Mouse (Mus musculus) megakaryocyte, embryonic 14.5 days (primary cell): Measurements from ENCODE around the gene Vsir.

ENCODE experiments used
- FLI1 ChIP-seq: IDR thresholded peaks from 2 replicates; pipeline ENCODE4 v1.6.1; 2012; ENCODE audit warnings: low read length, inconsistent platforms, mixed read lengths
- GATA1 ChIP-seq: IDR thresholded peaks from 3 replicates; pipeline ENCODE4 v1.6.1; 2012; ENCODE audit warnings: mixed read lengths, low read length, inconsistent platforms, borderline replicate concordance

DNA sequence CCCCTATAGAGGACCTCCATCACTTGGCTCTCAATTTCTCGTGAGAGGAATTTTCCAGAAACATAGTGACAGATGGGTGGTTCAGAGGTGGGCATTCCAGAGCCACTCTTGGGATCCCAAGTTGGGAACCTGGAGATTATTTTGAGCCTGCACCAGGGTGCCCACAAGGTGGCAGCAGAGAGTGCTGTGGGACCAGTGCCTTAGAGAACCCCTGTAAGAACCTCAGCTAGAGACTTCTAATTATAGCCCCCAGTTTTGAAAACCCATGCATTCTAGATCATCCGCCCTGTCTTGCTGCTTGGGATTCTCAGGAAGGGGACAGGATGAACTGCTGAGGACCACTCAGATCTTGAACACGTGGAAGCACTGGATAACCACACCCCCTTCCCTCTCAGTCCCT is 71.5 kb downstream of the Vsir start:
- TF ChIP-seq GATA1 = no peak
- TF ChIP-seq FLI1 = no peak
